8 mouse cellular contexts compared by ENCODE assay signal in genomic region chr15:102963671-102964640, GRCm38 (mm10). TPM values are rescaled to one million over a fixed set of nuclear protein-coding genes. Genes with fewer than 3 reads are reported as not detected.
DNase-seq lines count a peak whose midpoint lies in the region; ATAC-seq and TF ChIP-seq lines count a peak whose summit lies in the region.

No protein-coding gene starts in this region.

- H3K27ac ChIP-seq in intestine, embryonic 14.5 days (ENCODE audit: low read depth) = no peak overlapping the region
- H3K27ac ChIP-seq in intestine, embryonic 16.5 days (ENCODE audit: low read length) = no peak overlapping the region
- peak overlapping the region; percentile 93 for H3K27ac ChIP-seq in kidney, adult 2 months (ENCODE audit: insufficient read depth, low read depth, low read length)
- no peak overlapping the region for H3K27ac ChIP-seq in hindbrain, embryonic 13.5 days

- H3K4me3 ChIP-seq in intestine, embryonic 14.5 days (ENCODE audit: low read depth, low read length) = 0 out of 2 replicates have a peak overlapping the region, but pooled peaks have one; percentile 6
- no peak overlapping the region for H3K4me3 ChIP-seq in intestine, embryonic 16.5 days (ENCODE audit: low read length)
- peak overlapping the region; percentile 15; the same call in 1 of the 2 replicates for H3K4me3 ChIP-seq in kidney, adult 2 months (ENCODE audit: insufficient read depth, low read depth, low read length)
- H3K4me3 ChIP-seq in hindbrain, embryonic 13.5 days = no peak overlapping the region

- intact Hi-C loops in left cerebral cortex, postnatal 4 days (cut with DNase I) = no loop called here

- 3% methylated on average over 28 of the region's 28 CpGs for WGBS in intestine, embryonic 14.5 days
- WGBS in intestine, embryonic 16.5 days = 3% methylated on average over 28 of the region's 28 CpGs
- WGBS in kidney, adult 2 months = 10% methylated on average over 28 of the region's 28 CpGs
- under 1% methylated on average over 28 of the region's 28 CpGs for WGBS in hindbrain, embryonic 13.5 days

- TF ChIP-seq CTCF in kidney, adult 2 months (conservative IDR thresholded peaks at IDR 0.05; ENCODE audit: insufficient read depth, insufficient read length, low read depth, low read length) = no peak

- no peaks in the 10 kb centered on the region for H3K36me3 ChIP-seq in intestine, embryonic 14.5 days (ENCODE audit: control insufficient read depth, insufficient read depth, low read length)
- no peaks in the 10 kb centered on the region for H3K36me3 ChIP-seq in intestine, embryonic 16.5 days (ENCODE audit: control insufficient read depth, insufficient read depth, low read length)
- H3K36me3 ChIP-seq in kidney, adult 2 months (ENCODE audit: control insufficient read depth, insufficient read depth, low read length) = no peaks in the 10 kb centered on the region
- no peaks in the 10 kb centered on the region for H3K36me3 ChIP-seq in hindbrain, embryonic 13.5 days

- peaks cover 98% of the 10 kb centered on the region for H3K27me3 ChIP-seq in intestine, embryonic 14.5 days (replicated peaks; ENCODE audit: control insufficient read depth, insufficient read depth, low read length)
- peaks cover 85% of the 10 kb centered on the region for H3K27me3 ChIP-seq in intestine, embryonic 16.5 days (replicated peaks; ENCODE audit: control insufficient read depth, insufficient read depth, low read length)
- no peaks in the 10 kb centered on the region for H3K27me3 ChIP-seq in kidney, adult 2 months (replicated peaks; ENCODE audit: control insufficient read depth, insufficient read depth, low read length)
- peaks cover 97% of the 10 kb centered on the region for H3K27me3 ChIP-seq in hindbrain, embryonic 13.5 days

- peaks cover 4% of the 10 kb centered on the region; the same call in 1 of the 2 replicates for H3K4me1 ChIP-seq in intestine, embryonic 14.5 days (replicated peaks; ENCODE audit: control insufficient read depth, insufficient read depth, low read length)
- peaks cover 10% of the 10 kb centered on the region; the same call in 1 of the 2 replicates for H3K4me1 ChIP-seq in intestine, embryonic 16.5 days (ENCODE audit: control insufficient read depth, insufficient read depth, low read length)
- H3K4me1 ChIP-seq in kidney, adult 2 months (ENCODE audit: control insufficient read depth, insufficient read depth, low read length) = peaks cover 3% of the 10 kb centered on the region; the same call in 1 of the 2 replicates
- H3K4me1 ChIP-seq in hindbrain, embryonic 13.5 days (replicated peaks) = peaks cover 8% of the 10 kb centered on the region

- TF ChIP-seq POLR2A in kidney, adult 2 months (IDR thresholded peaks at IDR 0.05; ENCODE audit: low read depth, low read length) = no peak

- peak; percentile 86 for DNase-seq in intestine, embryonic 14.5 days (ENCODE audit: low spot score)
- peak; percentile 51 for DNase-seq in ZHBTc4 (ENCODE audit: low read depth, low spot score)
- peak; percentile 81 for DNase-seq in kidney, adult 2 months
- DNase-seq in left cerebral cortex, adult 9 months (ENCODE audit: low spot score in 2 of 2) = no peak
- DNase-seq in left cerebral cortex, postnatal 4 days = no peak

- no peak overlapping the region for H3K9ac ChIP-seq in intestine, embryonic 14.5 days (ENCODE audit: low read length)
- H3K9ac ChIP-seq in intestine, embryonic 16.5 days (ENCODE audit: low read depth, low read length) = no peak overlapping the region
- no peak overlapping the region for H3K9ac ChIP-seq in hindbrain, embryonic 13.5 days

- H3K9me3 ChIP-seq in intestine, embryonic 14.5 days (ENCODE audit: control insufficient read depth, low read length) = no peaks in the 10 kb centered on the region
- H3K9me3 ChIP-seq in intestine, embryonic 16.5 days (ENCODE audit: control insufficient read depth, low read length) = no peaks in the 10 kb centered on the region
- no peaks in the 10 kb centered on the region for H3K9me3 ChIP-seq in hindbrain, embryonic 13.5 days

- peak overlapping the region; percentile 30 for H3K4me2 ChIP-seq in intestine, embryonic 14.5 days (ENCODE audit: low read length)
- no peak overlapping the region for H3K4me2 ChIP-seq in intestine, embryonic 16.5 days (ENCODE audit: low read depth, low read length)
- no peak overlapping the region for H3K4me2 ChIP-seq in hindbrain, embryonic 13.5 days

- no peak for ATAC-seq in intestine, embryonic 14.5 days (replicated peaks; ENCODE audit: low FRiP score, low TSS enrichment, low read depth)
- no peak for ATAC-seq in intestine, embryonic 16.5 days
- 0 out of 2 replicates have a peak, but pooled peaks have one; percentile 37 for ATAC-seq in megakaryocyte progenitor cell, adult 5-6 weeks (replicated peaks; ENCODE audit: poor library complexity)
- no peak for ATAC-seq in hindbrain, embryonic 13.5 days (ENCODE audit: low FRiP score)

RNA-seq across cellular contexts. Expression of gene Hoxc10, which starts 2.6 kb away (rescaled TPM):
- 2.6 and 3.1 TPM in 2 replicates for polyA plus RNA-seq in intestine, embryonic 14.5 days (2014; fragmentation: Nextera tagmentation; extraction: Ambion mirVana)
- polyA plus RNA-seq in intestine, embryonic 16.5 days (2015; fragmentation: Nextera tagmentation; extraction: Ambion mirVana) = 1.1 and 1.3 TPM in 2 replicates
- polyA plus RNA-seq in kidney, adult 2 months (2012; rRNA removed) = 16.4 and 16.7 TPM in 2 replicates
- not detected in 2 replicates for total RNA-seq in megakaryocyte progenitor cell, adult 5-6 weeks (2015)
- not detected in 2 replicates for total RNA-seq in megakaryocyte progenitor cell, adult 5-6 weeks (2017)
- not detected for total RNA-seq in left cerebral cortex, postnatal 4 days (2021)
- polyA plus RNA-seq in hindbrain, embryonic 13.5 days (2015; fragmentation: Nextera tagmentation; extraction: Ambion mirVana) = not detected in 2 replicates

RNA-seq across cellular contexts. Expression of gene Hoxc5, which starts 3.3 kb away (rescaled TPM):
- 12.2 and 14.1 TPM in 2 replicates for polyA plus RNA-seq in intestine, embryonic 14.5 days (2014; fragmentation: Nextera tagmentation; extraction: Ambion mirVana)
- polyA plus RNA-seq in intestine, embryonic 16.5 days (2015; fragmentation: Nextera tagmentation; extraction: Ambion mirVana) = 6.8 and 7.2 TPM in 2 replicates
- 4.0 and 4.1 TPM in 2 replicates for polyA plus RNA-seq in kidney, adult 2 months (2012; rRNA removed)
- total RNA-seq in megakaryocyte progenitor cell, adult 5-6 weeks (2015) = not detected in 2 replicates
- total RNA-seq in megakaryocyte progenitor cell, adult 5-6 weeks (2017) = not detected in 2 replicates
- not detected for total RNA-seq in left cerebral cortex, postnatal 4 days (2021)
- polyA plus RNA-seq in hindbrain, embryonic 13.5 days (2015; fragmentation: Nextera tagmentation; extraction: Ambion mirVana) = 32.3 and 39.2 TPM in 2 replicates

RNA-seq across cellular contexts. Expression of gene Hoxc11, which starts 9.7 kb away (rescaled TPM):
- polyA plus RNA-seq in intestine, embryonic 14.5 days (2014; fragmentation: Nextera tagmentation; extraction: Ambion mirVana) = 0.11 TPM in 2 replicates
- 0.06 TPM in 1 of 2 replicates, not detected in the other for polyA plus RNA-seq in intestine, embryonic 16.5 days (2015; fragmentation: Nextera tagmentation; extraction: Ambion mirVana)
- polyA plus RNA-seq in kidney, adult 2 months (2012; rRNA removed) = 0.25 and 0.30 TPM in 2 replicates
- total RNA-seq in megakaryocyte progenitor cell, adult 5-6 weeks (2015) = not detected in 2 replicates
- not detected in 2 replicates for total RNA-seq in megakaryocyte progenitor cell, adult 5-6 weeks (2017)
- not detected for total RNA-seq in left cerebral cortex, postnatal 4 days (2021)
- not detected in 2 replicates for polyA plus RNA-seq in hindbrain, embryonic 13.5 days (2015; fragmentation: Nextera tagmentation; extraction: Ambion mirVana)

RNA-seq across cellular contexts. Expression of gene Hoxc9, which starts 12.3 kb away (rescaled TPM):
- polyA plus RNA-seq in intestine, embryonic 14.5 days (2014; fragmentation: Nextera tagmentation; extraction: Ambion mirVana) = 1.7 and 1.9 TPM in 2 replicates
- 0.49 and 0.76 TPM in 2 replicates for polyA plus RNA-seq in intestine, embryonic 16.5 days (2015; fragmentation: Nextera tagmentation; extraction: Ambion mirVana)
- 5.5 and 7.3 TPM in 2 replicates for polyA plus RNA-seq in kidney, adult 2 months (2012; rRNA removed)
- total RNA-seq in megakaryocyte progenitor cell, adult 5-6 weeks (2015) = not detected in 2 replicates
- total RNA-seq in megakaryocyte progenitor cell, adult 5-6 weeks (2017) = not detected in 2 replicates
- total RNA-seq in left cerebral cortex, postnatal 4 days (2021) = not detected
- polyA plus RNA-seq in hindbrain, embryonic 13.5 days (2015; fragmentation: Nextera tagmentation; extraction: Ambion mirVana) = 0.13 TPM in 1 of 2 replicates, not detected in the other

RNA-seq across cellular contexts. Expression of gene Hoxc8, which starts 26.5 kb away (rescaled TPM):
- polyA plus RNA-seq in intestine, embryonic 14.5 days (2014; fragmentation: Nextera tagmentation; extraction: Ambion mirVana) = 9.5 and 11.9 TPM in 2 replicates
- 4.5 and 4.9 TPM in 2 replicates for polyA plus RNA-seq in intestine, embryonic 16.5 days (2015; fragmentation: Nextera tagmentation; extraction: Ambion mirVana)
- polyA plus RNA-seq in kidney, adult 2 months (2012; rRNA removed) = 3.4 and 4.0 TPM in 2 replicates
- total RNA-seq in megakaryocyte progenitor cell, adult 5-6 weeks (2015) = not detected in 2 replicates
- not detected in 2 replicates for total RNA-seq in megakaryocyte progenitor cell, adult 5-6 weeks (2017)
- total RNA-seq in left cerebral cortex, postnatal 4 days (2021) = not detected
- 0.50 and 1.5 TPM in 2 replicates for polyA plus RNA-seq in hindbrain, embryonic 13.5 days (2015; fragmentation: Nextera tagmentation; extraction: Ambion mirVana)

Comparison
In these comparisons a context has a peak if more than half of its experiments do, and no peak if none do; other contexts are left out.
1. H3K4me3 ChIP-seq: peak in intestine, embryonic 14.5 days (single experiment) and kidney, adult 2 months (single experiment); none in intestine, embryonic 16.5 days (single experiment) and hindbrain, embryonic 13.5 days (single experiment).
2. DNase-seq: peak in intestine, embryonic 14.5 days (single experiment), ZHBTc4 (single experiment) and kidney, adult 2 months (single experiment); none in left cerebral cortex, adult 9 months (0 of 2) and left cerebral cortex, postnatal 4 days (single experiment).